Mouse (Mus musculus) liver, embryonic 16.5 days (tissue): ENCODE data around the gene Maml2. TPM values are rescaled to one million over a fixed set of nuclear protein-coding genes. Genes with fewer than 3 reads are reported as not detected.

Source experiments
- ATAC-seq: fragments of 200-750 bp; cut with Nextera tagmentation; 2 replicates; pipeline ENCODE4 v1.8.0; 2017; ENCODE audit warnings: low read depth, mild to moderate bottlenecking, moderate number of reproducible peaks, moderate library complexity
- H3K27ac ChIP-seq: fragments of 300-500 bp; sonication (generic); 2 replicates; pipeline ENCODE4 v1.5.1; 2014; ENCODE audit warnings: mild to moderate bottlenecking, low read length
- H3K27me3 ChIP-seq: fragments of 300-500 bp; sonication (generic); 2 replicates; pipeline ENCODE4 v1.6.1; 2014; ENCODE audit warnings: low read depth, low read length, mixed read lengths; ENCODE audit not compliant: control insufficient read depth, insufficient read depth
- H3K36me3 ChIP-seq: fragments of 300-500 bp; sonication (generic); 2 replicates; pipeline ENCODE4 v1.6.1; 2014; ENCODE audit warnings: mild to moderate bottlenecking; ENCODE audit not compliant: control insufficient read depth, insufficient read depth
- H3K4me1 ChIP-seq: fragments of 300-500 bp; sonication (generic); 2 replicates; pipeline ENCODE4 v1.6.1; 2014; ENCODE audit warnings: low read depth, low read length, mixed read lengths; ENCODE audit not compliant: control insufficient read depth
- H3K4me2 ChIP-seq: fragments of 300-500 bp; sonication (generic); 2 replicates; pipeline ENCODE4 v1.6.1; 2014; ENCODE audit warnings: low read depth, low read length, mixed read lengths
- H3K4me3 ChIP-seq: fragments of 300-500 bp; sonication (generic); 2 replicates; pipeline ENCODE4 v1.5.1; 2014; ENCODE audit warnings: low read depth, mild to moderate bottlenecking, low read length
- H3K9ac ChIP-seq: fragments of 300-500 bp; sonication (generic); 2 replicates; pipeline ENCODE4 v1.6.1; 2014; ENCODE audit warnings: low read depth, low read length
- H3K9me3 ChIP-seq: fragments of 300-500 bp; sonication (generic); replicated peaks from 2 replicates; pipeline ENCODE4 v1.6.1; 2016; ENCODE audit warnings: low read length; ENCODE audit not compliant: control insufficient read depth
- WGBS: fragments of 180-500 bp; shearing (Covaris S2); extraction: QIAGEN DNeasy Blood & Tissue Kit; methylation state at CpG from one replicate; pipeline ENCODE4 v1.1.7; 2014; ENCODE audit not compliant: insufficient replicate concordance; 5-methylcytosine and 5-hydroxymethylcytosine counted together
- polyA plus RNA-seq: library from polyadenylated mRNA; unstranded; fragments of >200 nt; fragmentation: Nextera tagmentation; extraction: Ambion mirVana; gene quantifications from 2 replicates; pipeline ENCODE4 v1.2.1, GENCODE M21; 2015

The Maml2 gene
- polyA plus RNA-seq, 1 experiment from 2014 or later: 0.96 TPM

DNA sequence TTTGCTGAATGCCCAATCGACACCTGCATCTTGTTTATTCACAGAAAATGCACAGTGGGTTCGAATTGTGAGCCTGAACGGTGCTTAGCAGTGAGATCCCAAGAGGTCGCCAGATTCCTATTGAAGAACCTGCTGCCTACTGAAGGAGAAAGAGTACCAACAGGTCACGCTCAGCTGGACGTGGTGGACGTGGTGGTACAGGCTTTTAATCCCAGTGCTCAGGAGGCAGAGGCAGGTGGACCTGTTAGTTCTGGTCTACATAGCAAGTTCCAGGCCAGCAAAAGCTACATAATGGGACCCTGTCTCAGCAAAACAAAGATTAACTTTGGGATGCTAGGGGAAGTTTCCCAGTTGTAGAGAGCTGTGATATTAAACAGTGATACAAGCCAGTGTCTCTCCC is 170.0 kb downstream of the Maml2 start:
- no peak overlapping the region for H3K9ac ChIP-seq
- 64% methylated on average over 7 of the region's 7 CpGs for WGBS
- no peak overlapping the region for H3K4me3 ChIP-seq
- no peak overlapping the region for H3K4me2 ChIP-seq
- no peaks in the 10 kb centered on the region for H3K27me3 ChIP-seq
- H3K36me3 ChIP-seq: no peaks in the 10 kb centered on the region
- H3K9me3 ChIP-seq: no peaks in the 10 kb centered on the region
- ATAC-seq: no peak
- no peak overlapping the region for H3K27ac ChIP-seq
- peaks cover 2% of the 10 kb centered on the region; the same call in 1 of the 2 replicates for H3K4me1 ChIP-seq

DNA sequence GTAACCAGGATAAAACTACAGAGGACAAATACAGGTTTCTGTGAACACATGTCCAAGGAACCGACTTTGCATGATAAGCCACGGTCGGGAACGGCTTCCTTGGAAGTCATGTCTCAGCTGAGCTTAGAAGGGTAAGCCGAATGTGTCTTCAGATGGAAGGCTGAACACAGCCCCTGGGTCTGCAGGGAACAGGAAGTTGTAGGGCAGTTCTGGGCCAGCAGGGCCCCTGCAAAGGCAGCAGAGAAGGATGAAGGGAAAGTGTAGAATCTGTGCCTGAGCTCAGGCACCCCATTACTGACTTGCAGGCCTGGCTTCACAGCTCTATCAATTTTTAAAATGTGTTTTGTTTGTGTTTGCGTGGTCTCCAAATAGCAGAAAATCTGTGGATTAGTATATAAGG is 171.0 kb downstream of the Maml2 start:
- Histone ChIP-seq H3K27me3 (no peaks in the 10 kb centered on the region), H3K9me3 (no peaks in the 10 kb centered on the region), H3K4me1 (peaks cover 2% of the 10 kb centered on the region; the same call in 1 of the 2 replicates), H3K36me3 (no peaks in the 10 kb centered on the region), H3K27ac (no peak overlapping the region), H3K9ac (no peak overlapping the region), H3K4me2 (no peak overlapping the region), H3K4me3 (no peak overlapping the region)
- no peak for ATAC-seq
- 32% methylated on average over 6 of the region's 6 CpGs for WGBS

GRCm38 (mm10) chr9:13470013-13470412 is 172.3 kb downstream of the Maml2 start:
- H3K4me1 ChIP-seq: peaks cover 2% of the 10 kb centered on the region; the same call in 1 of the 2 replicates
- H3K27me3 ChIP-seq: no peaks in the 10 kb centered on the region
- no peak for ATAC-seq
- H3K4me3 ChIP-seq: no peak overlapping the region
- H3K36me3 ChIP-seq: no peaks in the 10 kb centered on the region
- no peak overlapping the region for H3K4me2 ChIP-seq
- H3K9ac ChIP-seq: no peak overlapping the region
- no peak overlapping the region for H3K27ac ChIP-seq
- 17% methylated on average over 7 of the region's 7 CpGs for WGBS
- H3K9me3 ChIP-seq: no peaks in the 10 kb centered on the region

DNA sequence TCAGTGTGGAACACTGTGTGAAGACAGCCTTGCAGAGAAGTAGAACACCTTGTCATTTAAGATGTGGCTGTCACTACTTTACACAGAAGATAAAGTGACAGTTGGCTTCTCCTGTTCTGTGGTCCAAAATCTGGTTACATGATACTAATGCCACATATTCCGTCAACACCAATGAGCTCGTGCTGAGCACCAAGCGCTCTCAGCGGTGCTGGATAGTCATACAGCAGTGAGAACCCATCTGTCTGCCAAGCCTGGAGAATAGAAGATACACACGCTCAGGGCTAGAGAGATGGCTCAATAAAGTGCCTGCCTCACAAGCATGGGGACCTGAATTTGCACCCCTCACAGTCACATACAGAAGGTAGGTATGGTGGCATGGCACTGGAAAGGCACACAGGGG is 177.2 kb downstream of the Maml2 start:
- H3K9ac ChIP-seq: no peak overlapping the region
- ATAC-seq: no peak
- 68% methylated on average over 5 of the region's 5 CpGs for WGBS
- H3K9me3 ChIP-seq: no peaks in the 10 kb centered on the region
- H3K36me3 ChIP-seq: no peaks in the 10 kb centered on the region
- no peaks in the 10 kb centered on the region for H3K4me1 ChIP-seq
- H3K4me2 ChIP-seq: no peak overlapping the region
- H3K27me3 ChIP-seq: no peaks in the 10 kb centered on the region
- H3K27ac ChIP-seq: no peak overlapping the region
- H3K4me3 ChIP-seq: no peak overlapping the region

- no peak for ATAC-seq
- H3K27me3 ChIP-seq: no peaks in the 10 kb centered on the region
- H3K27ac ChIP-seq: no peak overlapping the region
- no peak overlapping the region for H3K4me2 ChIP-seq
- H3K9ac ChIP-seq: no peak overlapping the region
- H3K4me3 ChIP-seq: no peak overlapping the region
- no peaks in the 10 kb centered on the region for H3K9me3 ChIP-seq
- 37% methylated on average over 4 of the region's 4 CpGs for WGBS
- H3K4me1 ChIP-seq: no peaks in the 10 kb centered on the region
- no peaks in the 10 kb centered on the region for H3K36me3 ChIP-seq
Measured at GRCm38 (mm10) chr9:13479275-13479674, 181.5 kb downstream of the Maml2 start.

- no peaks in the 10 kb centered on the region for H3K4me1 ChIP-seq
- H3K4me3 ChIP-seq: no peak overlapping the region
- no peak overlapping the region for H3K9ac ChIP-seq
- 63% methylated on average over 5 of the region's 5 CpGs for WGBS
- ATAC-seq: no peak
- no peak overlapping the region for H3K27ac ChIP-seq
- H3K27me3 ChIP-seq: no peaks in the 10 kb centered on the region
- no peaks in the 10 kb centered on the region for H3K9me3 ChIP-seq
- H3K4me2 ChIP-seq: no peak overlapping the region
- H3K36me3 ChIP-seq: no peaks in the 10 kb centered on the region
Measured at GRCm38 (mm10) chr9:13483199-13484068, 185.7 kb downstream of the Maml2 start.

DNA sequence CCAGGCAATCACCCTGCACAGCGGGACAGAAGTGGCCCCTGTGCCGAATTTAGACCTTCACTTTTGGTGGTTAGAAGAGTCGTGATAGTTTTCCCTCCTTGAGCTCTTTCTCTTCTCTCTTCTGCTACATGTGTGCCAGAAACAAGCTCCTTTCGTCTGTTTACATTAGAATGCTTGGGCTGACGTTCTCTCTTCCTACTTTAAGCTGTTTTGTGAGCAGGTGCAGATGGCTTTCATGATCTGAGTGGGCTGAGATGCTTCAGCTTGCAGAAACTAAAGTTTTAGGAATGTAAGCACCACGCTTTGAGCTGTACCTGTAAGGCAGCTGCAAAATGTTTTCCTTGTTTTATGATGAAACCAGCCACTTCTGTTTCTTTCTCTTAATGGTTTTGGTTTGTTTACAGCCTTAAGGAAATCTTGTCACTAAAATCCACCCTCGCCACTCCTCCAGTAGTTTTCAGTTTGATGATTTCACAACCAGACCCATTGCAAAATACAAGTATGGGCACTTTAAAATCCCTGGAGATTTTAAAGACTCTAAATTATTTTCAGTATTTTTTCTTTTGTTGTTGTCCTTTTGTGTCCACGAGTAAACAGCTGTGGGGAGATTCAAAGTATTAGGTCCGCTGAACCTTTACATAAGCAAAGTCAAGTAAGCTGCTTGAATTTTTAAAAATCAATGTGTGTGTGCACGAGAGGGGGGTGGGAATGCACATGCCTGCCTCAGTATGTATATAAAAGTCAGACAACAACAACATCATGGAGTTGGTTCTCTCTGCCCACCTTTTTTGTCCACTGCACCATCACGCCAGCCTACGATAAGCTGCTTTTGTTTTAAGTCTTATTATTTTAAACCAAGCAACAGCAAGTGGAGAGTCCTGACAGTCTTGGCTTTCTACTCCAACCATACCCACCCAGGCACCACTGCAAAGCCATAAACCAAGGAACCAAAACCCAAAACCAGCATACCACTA is 186.8 kb downstream of the Maml2 start:
- no peak for ATAC-seq
- Histone ChIP-seq H3K27me3 (no peaks in the 10 kb centered on the region), H3K4me2 (no peak overlapping the region), H3K4me1 (no peaks in the 10 kb centered on the region), H3K9ac (no peak overlapping the region), H3K9me3 (no peaks in the 10 kb centered on the region), H3K4me3 (no peak overlapping the region), H3K27ac (no peak overlapping the region), H3K36me3 (no peaks in the 10 kb centered on the region)
- WGBS: 48% methylated on average over 12 of the region's 12 CpGs

DNA sequence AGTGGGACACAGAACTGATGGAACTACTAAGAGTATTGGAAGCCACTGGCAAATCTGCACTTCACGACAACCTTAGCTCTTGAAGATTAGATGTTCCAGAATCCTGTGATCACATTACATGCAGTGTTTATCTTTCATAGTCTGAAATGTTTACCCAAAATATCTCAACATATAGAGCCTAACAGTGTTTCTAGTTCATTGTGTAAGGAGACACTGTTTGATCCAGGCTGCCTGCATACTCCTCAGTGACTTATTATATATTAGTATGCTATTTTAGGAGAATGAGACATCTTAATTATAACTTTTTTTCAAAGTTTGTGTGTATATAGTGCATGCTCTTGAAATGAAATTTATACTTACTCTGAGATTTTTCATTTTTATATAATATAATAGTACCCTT is 188.2 kb downstream of the Maml2 start:
- WGBS: 41% methylated on average over 1 of the region's 1 CpGs
- H3K4me1 ChIP-seq: no peaks in the 10 kb centered on the region
- no peak for ATAC-seq
- H3K4me3 ChIP-seq: no peak overlapping the region
- H3K4me2 ChIP-seq: no peak overlapping the region
- no peak overlapping the region for H3K9ac ChIP-seq
- no peaks in the 10 kb centered on the region for H3K27me3 ChIP-seq
- H3K36me3 ChIP-seq: no peaks in the 10 kb centered on the region
- H3K27ac ChIP-seq: no peak overlapping the region
- H3K9me3 ChIP-seq: no peaks in the 10 kb centered on the region

GRCm38 (mm10) chr9:13491107-13491506 is 193.3 kb downstream of the Maml2 start:
- no peak overlapping the region for H3K9ac ChIP-seq
- H3K27me3 ChIP-seq: no peaks in the 10 kb centered on the region
- H3K9me3 ChIP-seq: no peaks in the 10 kb centered on the region
- no peak overlapping the region for H3K4me3 ChIP-seq
- H3K4me2 ChIP-seq: no peak overlapping the region
- H3K4me1 ChIP-seq: no peaks in the 10 kb centered on the region
- ATAC-seq: no peak
- WGBS: 26% methylated on average over 1 of the region's 1 CpGs
- H3K36me3 ChIP-seq: no peaks in the 10 kb centered on the region
- no peak overlapping the region for H3K27ac ChIP-seq
